Mouse (Mus musculus) adrenal gland, postnatal 25 days (tissue): ENCODE measurements around the gene Rbm26. TPM values are rescaled to one million over a fixed set of nuclear protein-coding genes. Genes with fewer than 3 reads are reported as not detected.

ENCODE experiments used
- DNase-seq: peaks from one replicate; pipeline ENCODE4 v3.0.0; 2021; ENCODE audit warnings: mixed read lengths
- long read RNA-seq: library from polyadenylated mRNA; stranded (forward); transcript quantifications from one replicate; pipeline ENCODE4 v2.0.0, GENCODE M21; 2021
- total RNA-seq: library from RNA; stranded (reverse); gene quantifications from 2 replicates; pipeline ENCODE4 v1.2.3, GENCODE M21; 2021

Gene Rbm26
- total RNA-seq: 49.8 and 54.3 TPM in 2 replicates
- long read RNA-seq, partial matches to known transcripts: 14 of 22 reads
- long read RNA-seq, other reads (novel, unspliced or antisense): 4 of 22 reads

DNA sequence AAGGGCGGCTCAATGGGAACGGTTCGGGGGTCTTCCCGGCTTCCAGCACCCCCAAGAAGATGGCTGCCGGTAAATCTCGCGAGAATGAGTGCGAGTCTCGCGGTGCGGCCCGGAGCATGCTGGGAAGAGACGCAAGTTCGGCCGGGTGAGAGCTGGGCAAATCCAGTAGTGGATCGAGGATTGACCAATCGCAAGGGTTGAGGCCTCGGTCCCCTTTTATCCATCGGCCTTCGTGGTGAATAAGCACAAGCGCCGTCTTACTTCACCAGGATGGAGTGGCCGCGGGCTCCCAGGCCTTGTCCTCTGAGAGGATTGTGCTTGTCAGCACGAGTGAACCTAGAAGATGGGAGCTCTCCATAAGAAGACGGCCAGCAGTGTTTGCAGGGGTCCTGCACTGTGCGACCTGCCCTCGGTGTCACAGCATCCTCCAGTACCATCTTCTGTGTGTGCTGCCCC is at the start of gene Rbm26:
Gene Rbm26 (minus strand): TSS at position 90 of the 456 bp plus-strand sequence.
- DNase-seq: peak; percentile 96

DNA sequence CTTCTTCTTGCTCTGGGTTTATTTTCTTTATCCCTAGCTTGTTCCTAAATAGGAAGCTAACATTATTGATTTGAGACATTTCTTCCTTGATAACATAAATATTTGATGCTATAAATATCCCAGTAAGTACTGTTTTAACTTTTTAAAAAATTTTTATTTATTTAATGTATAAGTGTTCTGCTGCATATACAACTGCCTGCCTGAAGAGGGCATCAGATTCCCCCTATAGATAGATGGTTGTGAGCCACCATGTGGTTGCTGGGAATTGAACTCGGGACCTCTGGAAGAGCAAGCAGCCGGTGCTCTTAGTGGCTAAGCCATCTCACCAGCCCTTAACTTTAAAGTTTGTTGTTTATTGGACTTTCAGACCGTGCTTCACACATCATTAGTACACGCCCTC is 48.7 kb upstream of the Rbm26 start:
- no peak for DNase-seq

DNA sequence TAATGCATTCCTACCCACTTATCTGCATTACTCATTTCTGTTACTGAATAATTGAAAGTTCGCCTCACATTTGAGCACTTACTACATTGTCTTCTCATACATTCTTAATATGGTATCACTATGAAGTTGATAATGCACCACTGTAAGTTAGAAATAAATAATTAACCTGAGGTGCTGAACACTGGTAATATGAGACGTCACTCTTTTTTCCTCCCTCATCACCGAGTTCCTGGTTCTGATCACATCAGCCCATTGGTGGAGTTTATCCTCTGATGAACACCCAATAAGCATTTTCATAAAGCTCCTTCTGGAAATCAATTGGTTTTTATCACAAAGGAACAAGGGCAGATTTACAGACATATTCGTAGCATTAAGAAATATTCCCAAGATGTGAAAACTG is 45.1 kb upstream of the Rbm26 start:
- no peak for DNase-seq

DNA sequence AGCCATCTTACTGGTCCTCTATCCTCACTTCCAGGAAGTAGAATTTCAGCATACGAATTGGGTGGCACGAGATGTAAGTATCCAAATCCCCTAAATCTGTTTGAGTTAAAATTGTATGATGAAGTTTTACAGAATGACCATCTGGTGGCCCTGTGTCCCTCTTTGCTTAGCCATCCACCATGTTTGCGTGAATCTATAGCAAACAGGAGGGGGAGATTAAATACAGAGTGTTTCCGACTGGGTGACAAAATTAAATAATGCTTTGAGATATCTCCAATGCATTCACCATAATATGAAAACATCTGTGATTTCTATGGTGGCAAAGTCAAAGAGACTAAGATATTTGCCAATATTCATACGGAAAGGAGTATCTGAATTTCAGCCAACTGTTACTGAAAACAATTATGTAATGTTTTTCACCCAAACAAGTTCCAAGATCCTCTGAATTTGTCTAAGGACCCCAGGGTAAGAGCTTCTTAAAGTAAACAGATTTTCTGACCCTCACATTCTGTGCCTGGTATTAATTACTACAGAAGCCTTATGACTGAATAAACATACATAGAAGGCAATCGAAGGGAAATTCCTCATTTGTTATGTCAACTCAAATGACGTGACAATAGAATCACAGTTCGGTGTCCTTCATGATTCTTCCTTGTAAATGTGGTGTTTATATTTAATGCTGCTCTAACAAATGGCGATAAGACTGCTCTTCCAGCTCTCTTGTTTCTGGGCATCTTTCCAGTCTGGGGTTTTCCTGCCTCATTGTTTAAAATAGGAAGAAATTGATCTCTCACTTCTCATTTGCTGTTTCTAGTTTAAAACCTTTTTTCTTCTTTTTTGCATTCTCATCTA is 42.6 kb upstream of the Rbm26 start:
- no peak for DNase-seq

DNA sequence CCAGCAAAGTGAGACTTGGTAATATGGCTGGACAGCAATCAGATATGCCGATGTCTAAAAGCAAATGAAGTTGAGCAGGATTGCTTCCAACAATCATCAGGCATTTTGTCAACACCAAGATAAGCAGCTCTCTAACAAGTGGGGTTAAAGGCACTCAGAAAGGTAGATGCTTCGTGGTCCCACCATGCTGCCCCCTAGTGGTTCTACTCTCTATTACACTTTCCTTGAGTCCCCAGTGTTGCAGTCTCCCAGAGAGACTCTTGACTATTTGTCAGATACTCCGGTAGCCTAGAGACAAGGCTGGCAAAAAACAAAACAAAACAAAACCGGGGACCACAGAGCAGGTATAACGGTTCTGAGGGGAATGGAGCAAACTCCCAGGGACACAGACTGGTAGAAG is 21.3 kb upstream of the Rbm26 start:
- DNase-seq: no peak

GRCm38 (mm10) chr14:105194682-105195081 is 17.6 kb upstream of the Rbm26 start:
- DNase-seq: peak; percentile 38

DNA sequence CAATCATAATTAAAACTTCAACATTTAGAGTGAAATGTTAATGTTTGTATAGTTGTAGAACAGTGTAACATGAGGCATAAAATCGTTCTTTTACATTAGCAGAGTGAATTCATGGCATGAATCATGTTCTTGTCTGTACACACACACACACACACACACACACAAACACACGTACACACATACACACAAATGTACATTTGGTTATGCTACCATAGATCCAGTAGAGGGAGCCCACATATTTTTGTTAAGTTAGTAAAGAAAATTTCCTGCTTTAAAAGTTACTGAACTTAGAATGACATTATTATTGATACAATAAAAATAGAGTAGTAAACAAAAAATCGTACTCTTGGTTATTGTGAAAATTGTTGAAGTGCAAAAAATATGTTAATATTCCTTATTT is 7.7 kb upstream of the Rbm26 start:
- no peak for DNase-seq

- no peak for DNase-seq
These were observed 5.7 kb upstream of the Rbm26 start for GRCm38 (mm10) chr14:105182786-105183185.

- no peak for DNase-seq
These were observed 2.6 kb upstream of the Rbm26 start for GRCm38 (mm10) chr14:105179733-105180132.

GRCm38 (mm10) chr14:105178996-105179395 is 1.9 kb upstream of the Rbm26 start:
- DNase-seq: no peak

DNA sequence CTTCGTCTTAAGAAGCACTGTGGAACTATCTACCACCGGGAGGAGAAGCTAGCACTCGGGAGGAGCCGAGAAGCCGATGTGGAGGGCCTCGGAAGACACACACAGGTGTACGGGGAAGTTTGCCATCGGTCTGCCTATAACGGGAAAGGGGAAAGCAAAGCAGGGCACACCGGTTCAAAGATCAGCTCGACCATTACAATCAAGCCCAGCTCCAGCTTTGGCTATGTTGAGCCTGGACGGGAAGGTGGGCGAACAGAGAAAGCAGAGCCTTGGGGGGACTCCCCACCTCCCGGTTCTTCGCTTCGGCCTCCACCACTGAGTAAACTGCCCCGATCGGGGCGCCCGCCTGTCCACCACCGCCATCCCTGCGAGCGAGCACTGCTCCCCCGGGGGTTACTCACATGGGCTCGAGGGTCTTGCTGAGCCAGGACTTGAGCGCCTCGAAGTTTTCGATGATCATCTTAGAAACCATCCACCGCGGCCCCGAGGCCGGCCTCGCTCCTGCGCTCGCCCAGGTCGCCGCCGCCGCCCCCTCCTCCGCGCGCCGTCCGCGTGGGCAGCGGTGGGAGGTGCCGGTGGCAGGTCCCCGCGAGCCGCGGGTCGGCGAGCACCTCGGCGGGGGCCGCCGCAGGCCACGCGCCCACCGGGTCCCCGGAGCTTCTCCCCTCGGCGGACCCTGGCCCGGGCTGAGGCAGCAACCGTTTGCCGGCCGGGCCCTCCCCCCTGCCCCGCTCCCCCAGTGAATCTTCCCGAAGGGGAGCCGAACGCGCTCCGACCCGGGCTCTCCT is 552 bp downstream of the Rbm26 start:
- peak; percentile 42 for DNase-seq

DNA sequence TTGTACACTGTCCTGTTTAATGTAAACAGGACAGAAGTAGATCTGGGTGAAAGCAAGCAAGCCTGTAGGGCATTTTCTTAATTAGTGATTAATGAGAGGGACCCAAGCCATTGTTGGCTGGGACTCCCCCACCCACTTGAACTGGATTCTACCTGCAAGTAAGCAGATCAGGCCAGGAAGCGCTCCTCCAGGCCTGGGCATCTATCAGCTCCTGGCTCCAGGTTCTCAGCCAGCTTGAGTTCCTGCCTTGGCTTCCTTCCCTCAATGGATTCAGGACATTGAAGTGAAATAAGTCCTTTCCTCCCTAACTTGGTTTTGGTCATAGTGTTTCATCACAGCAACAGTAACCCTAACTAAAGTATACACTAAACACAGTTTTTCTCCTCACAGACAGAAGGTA is 9.9 kb downstream of the Rbm26 start:
- no peak for DNase-seq

GRCm38 (mm10) chr14:105164793-105165192 is 12.3 kb downstream of the Rbm26 start:
- no peak for DNase-seq

DNA sequence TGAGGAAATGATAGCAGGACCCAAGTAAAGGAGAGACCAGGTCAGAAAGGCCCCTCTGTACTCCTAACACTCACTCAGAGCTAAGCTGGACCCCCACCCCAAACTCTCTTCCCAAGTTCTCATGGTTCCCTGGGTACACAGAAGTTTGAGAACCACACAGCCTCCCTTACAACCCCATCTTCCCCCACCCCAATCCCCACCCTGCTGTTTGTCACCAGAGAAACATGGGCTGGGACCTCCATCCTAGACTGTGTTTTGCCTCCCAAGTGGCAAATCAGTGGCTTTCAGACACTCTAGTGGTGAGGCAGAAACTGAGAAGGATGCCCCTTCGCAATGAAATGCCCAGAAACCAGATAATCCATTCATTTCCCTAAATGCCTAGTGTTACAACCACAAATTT is 15.8 kb downstream of the Rbm26 start:
- DNase-seq: no peak

DNA sequence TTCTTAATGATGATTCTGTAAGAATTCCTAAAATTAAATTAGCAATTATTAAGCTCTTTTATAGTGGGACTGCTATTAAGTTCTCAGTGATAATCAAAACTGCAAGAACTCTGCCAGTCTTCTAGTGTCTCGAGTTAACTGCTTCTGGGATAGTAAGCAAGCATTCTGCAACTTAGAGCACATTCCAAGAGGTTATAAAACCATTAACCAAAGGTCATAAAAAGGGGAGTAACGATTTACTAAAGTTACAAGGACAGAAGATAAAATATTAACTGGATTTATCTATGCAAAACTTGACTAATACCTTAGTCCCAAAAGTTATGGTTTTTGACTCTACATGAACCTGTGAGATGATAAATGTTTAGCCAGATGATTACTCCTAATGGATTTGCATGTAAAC is 18.6 kb downstream of the Rbm26 start:
- no peak for DNase-seq

DNA sequence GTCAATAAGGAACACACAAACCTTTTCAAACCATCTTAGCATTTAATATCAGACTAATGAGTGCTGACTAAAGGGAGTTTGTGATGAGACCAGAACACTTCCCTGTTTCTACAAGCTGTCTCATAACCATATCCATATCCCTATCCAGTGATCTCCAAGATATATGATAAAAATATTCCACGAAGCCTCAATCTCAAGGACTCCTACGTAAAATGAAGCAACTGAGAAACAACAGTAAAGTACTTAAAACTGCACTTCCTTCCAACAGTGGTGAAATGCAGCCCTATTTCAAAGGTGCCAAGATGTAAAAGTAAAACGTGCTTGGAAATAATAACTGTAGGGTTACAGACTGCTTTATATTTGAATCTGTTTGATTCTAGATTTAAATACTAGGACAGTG is 43.1 kb downstream of the Rbm26 start:
- DNase-seq: no peak

DNA sequence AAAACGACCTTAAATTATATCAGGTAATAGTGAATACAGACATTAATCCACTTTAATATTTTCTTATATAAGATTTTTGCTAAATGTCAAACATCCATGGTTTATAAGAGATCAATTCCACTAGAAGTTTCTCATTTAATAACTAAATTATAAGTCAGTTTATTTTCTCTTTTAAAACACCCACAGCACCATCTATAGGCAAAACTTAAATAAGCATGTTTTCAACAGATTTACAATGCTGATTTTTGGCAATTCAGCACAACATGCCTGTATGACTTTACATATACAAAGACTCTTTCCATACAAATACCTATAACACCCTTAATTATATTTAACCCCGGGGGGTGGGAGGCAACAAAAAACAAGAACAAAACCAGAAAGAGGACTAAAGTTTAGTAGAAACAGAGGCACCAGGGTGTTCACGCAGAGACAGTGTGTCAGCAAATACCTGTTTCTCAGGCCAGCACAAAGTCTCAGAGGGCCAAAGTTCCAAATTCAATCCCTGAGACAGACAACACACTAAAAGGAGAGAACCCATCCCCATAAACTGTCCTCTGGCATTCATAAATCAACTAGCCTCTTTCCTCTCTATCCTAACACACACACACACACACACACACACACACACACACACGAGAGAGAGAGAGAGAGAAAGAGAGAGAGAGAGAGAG is 49.3 kb downstream of the Rbm26 start:
- DNase-seq: no peak

GRCm38 (mm10) chr14:105124513-105124912 is 52.6 kb downstream of the Rbm26 start:
- DNase-seq: no peak

DNA sequence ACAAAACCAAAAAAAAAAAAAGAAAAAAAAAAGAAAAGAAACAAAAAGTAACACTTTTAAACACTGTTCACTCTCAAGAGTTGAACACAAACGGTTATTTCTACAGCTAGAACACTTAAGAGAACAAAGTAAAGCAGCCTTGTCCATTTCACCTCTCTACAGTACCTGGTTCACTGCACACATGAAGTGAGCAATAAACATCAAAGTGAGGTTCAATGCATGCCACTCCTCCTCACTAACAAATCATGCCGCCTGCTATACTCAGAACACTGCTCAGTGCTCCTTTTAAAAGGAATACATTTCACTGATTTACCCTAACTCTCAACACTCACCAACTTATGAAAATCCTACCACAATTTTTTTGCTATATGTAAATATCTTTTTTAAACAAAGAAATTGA is 61.7 kb downstream of the Rbm26 start:
- DNase-seq: no peak

DNA sequence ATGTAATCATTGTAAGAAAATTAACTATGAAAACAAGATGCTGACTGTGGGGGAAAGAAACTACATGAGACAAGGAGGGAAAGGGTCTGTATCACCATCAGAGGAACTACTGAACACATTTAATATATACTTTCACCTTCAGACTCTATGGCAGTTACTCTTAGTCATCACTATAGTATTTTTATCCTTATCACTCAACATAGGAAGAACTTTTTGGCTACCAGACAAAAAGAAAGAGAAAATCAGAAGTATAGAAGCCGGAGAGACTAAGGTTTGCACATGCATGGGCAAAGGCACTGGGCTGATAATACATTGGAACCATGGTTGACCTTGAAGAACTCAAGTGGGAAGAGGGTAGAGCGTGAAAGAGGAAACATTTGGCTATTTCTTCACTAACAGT is 70.9 kb downstream of the Rbm26 start:
- no peak for DNase-seq

GRCm38 (mm10) chr14:105098861-105099260 is 78.3 kb downstream of the Rbm26 start:
- DNase-seq: no peak

- DNase-seq: peak; percentile 51
These were observed 80.9 kb downstream of the Rbm26 start for GRCm38 (mm10) chr14:105096221-105096620.

- no peak for DNase-seq
These were observed 90.1 kb downstream of the Rbm26 start for GRCm38 (mm10) chr14:105087001-105087400.
